Mouse (Mus musculus) lung, embryonic 15.5 days (tissue): Measurements from ENCODE around the gene Dip2b. TPM values are rescaled to one million over a fixed set of nuclear protein-coding genes. Genes with fewer than 3 reads are reported as not detected.

Experiments used
- ATAC-seq: fragments of 200-750 bp; cut with Nextera tagmentation; 2 replicates; pipeline ENCODE4 v1.8.0; 2017; ENCODE audit warnings: moderate number of reproducible peaks, borderline replicate concordance; ENCODE audit not compliant: low FRiP score, low TSS enrichment; ENCODE audit errors: extremely low read depth
- H3K27ac ChIP-seq: fragments of 300-500 bp; sonication (generic); 2 replicates; pipeline ENCODE4 v1.5.1; 2015; ENCODE audit warnings: moderate library complexity, mild to moderate bottlenecking, inconsistent platforms
- H3K27me3 ChIP-seq: fragments of 300-500 bp; sonication (generic); 2 replicates; pipeline ENCODE4 v1.6.1; 2015; ENCODE audit warnings: inconsistent platforms
- H3K36me3 ChIP-seq: fragments of 300-500 bp; sonication (generic); 2 replicates; pipeline ENCODE4 v1.6.1; 2015; ENCODE audit warnings: inconsistent platforms
- H3K4me1 ChIP-seq: fragments of 300-500 bp; sonication (generic); 2 replicates; pipeline ENCODE4 v1.6.1; 2015; ENCODE audit warnings: inconsistent platforms
- H3K4me2 ChIP-seq: fragments of 300-500 bp; sonication (generic); 2 replicates; pipeline ENCODE4 v1.6.1; 2015; ENCODE audit warnings: inconsistent platforms, mild to moderate bottlenecking, moderate library complexity
- H3K4me3 ChIP-seq: fragments of 300-500 bp; sonication (generic); 2 replicates; pipeline ENCODE4 v1.5.1; 2015; ENCODE audit warnings: mild to moderate bottlenecking, inconsistent platforms
- H3K9ac ChIP-seq: fragments of 300-500 bp; sonication (generic); 2 replicates; pipeline ENCODE4 v1.6.1; 2015; ENCODE audit warnings: inconsistent platforms
- H3K9me3 ChIP-seq: fragments of 300-500 bp; sonication (generic); 2 replicates; pipeline ENCODE4 v1.6.1; 2016; ENCODE audit warnings: inconsistent platforms
- WGBS: fragments of 180-500 bp; shearing (Covaris S2); methylation state at CpG from one replicate; pipeline ENCODE4 v1.1.7; 2015; 5-methylcytosine and 5-hydroxymethylcytosine counted together
- polyA plus RNA-seq: library from polyadenylated mRNA; unstranded; fragments of >200 nt; fragmentation: Nextera tagmentation; extraction: Ambion mirVana; gene quantifications from 2 replicates; pipeline ENCODE4 v1.2.1, GENCODE M21; 2015

Gene Dip2b
- polyA plus RNA-seq, 1 experiment from 2014 or later: 10.5 TPM

DNA sequence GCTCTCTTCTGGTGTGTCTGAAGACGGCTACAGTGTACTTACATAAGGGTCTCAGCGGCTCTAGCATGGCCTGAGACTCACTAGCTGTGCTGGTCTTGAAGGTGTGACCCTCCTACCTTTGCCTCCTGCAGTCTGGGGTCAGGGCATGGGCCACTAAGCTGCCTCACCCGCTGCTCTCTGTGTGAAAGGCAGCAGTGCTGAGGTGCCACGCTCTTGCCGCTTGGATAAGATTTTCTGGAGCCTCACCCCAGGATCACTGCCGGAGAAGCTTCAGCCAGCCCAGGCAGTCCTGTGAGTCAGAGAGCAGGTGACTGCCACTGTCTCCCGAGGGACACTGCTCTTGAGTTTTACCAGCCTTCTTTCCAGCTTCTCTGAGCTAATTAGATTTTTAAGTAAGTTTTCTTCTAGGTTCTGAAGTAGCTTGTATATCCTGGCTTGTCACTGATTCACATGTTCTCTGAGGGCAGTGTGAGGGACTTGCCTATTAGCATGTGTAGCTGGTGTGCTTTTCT is 18.0 kb downstream of the Dip2b start:
- no peak for ATAC-seq
- 88% methylated on average over 7 of the region's 7 CpGs for WGBS
- no peak overlapping the region for H3K9ac ChIP-seq

DNA sequence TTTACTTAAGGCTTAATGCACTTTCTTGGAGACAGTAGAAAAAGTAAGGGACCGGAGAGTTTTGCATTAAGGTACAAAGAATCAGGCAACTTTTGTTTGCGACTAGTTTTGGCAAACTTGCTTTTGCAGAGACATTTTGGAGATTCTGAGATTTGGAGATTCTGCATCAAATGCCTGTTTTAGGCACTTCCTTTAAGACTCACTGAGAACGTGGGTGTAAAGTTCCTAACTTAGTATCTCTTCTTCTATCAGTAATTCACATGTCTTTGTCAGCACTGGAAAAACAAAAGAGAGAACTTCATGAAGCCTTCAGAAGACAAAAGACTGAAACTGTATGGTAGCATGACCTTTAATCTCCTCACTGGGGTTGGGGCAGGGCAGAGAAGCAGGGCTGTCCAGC is 19.2 kb downstream of the Dip2b start:
- Histone ChIP-seq H3K27ac (no peak overlapping the region), H3K4me3 (no peak overlapping the region), H3K36me3 (no peaks in the 10 kb centered on the region), H3K4me2 (no peak overlapping the region), H3K9me3 (no peaks in the 10 kb centered on the region), H3K4me1 (peaks cover 6% of the 10 kb centered on the region; the same call in 1 of the 2 replicates), H3K9ac (no peak overlapping the region), H3K27me3 (no peaks in the 10 kb centered on the region)
- WGBS: 85% methylated on average over 3 of the region's 3 CpGs
- ATAC-seq: no peak

More for the DNA sequence above, 18.0 kb downstream of the Dip2b start:
- Histone ChIP-seq H3K27me3 (no peaks in the 10 kb centered on the region), H3K27ac (no peak overlapping the region), H3K9me3 (no peaks in the 10 kb centered on the region), H3K36me3 (no peaks in the 10 kb centered on the region), H3K4me3 (no peak overlapping the region), H3K4me1 (peaks cover 6% of the 10 kb centered on the region; the same call in 1 of the 2 replicates), H3K4me2 (no peak overlapping the region)

DNA sequence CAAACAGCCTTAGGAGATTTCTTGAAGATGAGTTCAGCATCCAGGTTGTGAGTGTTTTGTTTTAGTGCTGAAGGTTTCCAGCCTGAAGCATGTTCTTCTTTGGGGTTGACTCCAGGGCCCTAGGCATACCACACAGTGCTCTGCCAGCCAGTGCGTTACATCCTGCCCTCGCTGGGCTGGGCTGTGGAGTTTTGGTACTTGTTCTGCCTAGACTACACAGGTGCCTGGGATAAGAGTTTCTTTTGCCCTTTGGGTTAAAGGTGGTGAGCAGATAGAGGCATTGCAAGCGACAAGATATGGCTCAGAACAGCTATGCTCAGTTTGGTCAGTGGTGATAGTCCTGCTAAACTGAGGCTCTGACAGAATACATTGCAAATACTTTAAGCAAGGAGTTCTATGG is 19.7 kb downstream of the Dip2b start:
- H3K36me3 ChIP-seq: no peaks in the 10 kb centered on the region
- no peak for ATAC-seq
- no peak overlapping the region for H3K4me2 ChIP-seq
- no peak overlapping the region for H3K4me3 ChIP-seq
- H3K27me3 ChIP-seq: no peaks in the 10 kb centered on the region
- H3K27ac ChIP-seq: no peak overlapping the region
- H3K9me3 ChIP-seq: no peaks in the 10 kb centered on the region
- H3K9ac ChIP-seq: no peak overlapping the region
- 77% methylated on average over 3 of the region's 3 CpGs for WGBS
- peaks cover 6% of the 10 kb centered on the region; the same call in 1 of the 2 replicates for H3K4me1 ChIP-seq

DNA sequence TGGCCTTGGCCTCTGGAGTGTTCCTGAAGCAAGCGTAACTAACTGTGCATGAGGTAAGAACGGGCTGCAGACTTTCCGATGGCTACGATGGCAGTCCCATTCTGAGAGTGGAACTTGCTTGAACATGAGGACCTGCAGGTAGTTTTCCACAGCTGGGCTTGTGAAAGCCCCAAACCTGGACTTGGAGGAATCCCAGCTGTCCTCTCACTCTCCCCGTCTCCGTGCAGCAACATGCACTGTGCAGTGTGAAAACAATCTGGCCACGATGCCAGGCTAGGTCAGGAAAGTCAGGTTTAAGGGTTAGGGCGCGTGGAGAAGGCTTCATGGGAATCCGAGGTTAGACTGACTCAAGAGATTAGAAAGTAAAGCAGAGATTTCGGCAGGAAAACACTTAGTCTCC is 20.4 kb downstream of the Dip2b start:
- no peak overlapping the region for H3K4me2 ChIP-seq
- ATAC-seq: no peak
- no peaks in the 10 kb centered on the region for H3K36me3 ChIP-seq
- no peaks in the 10 kb centered on the region for H3K9me3 ChIP-seq
- 42% methylated on average over 11 of the region's 11 CpGs for WGBS
- no peak overlapping the region for H3K27ac ChIP-seq
- no peak overlapping the region for H3K9ac ChIP-seq
- no peak overlapping the region for H3K4me3 ChIP-seq
- H3K4me1 ChIP-seq: peaks cover 6% of the 10 kb centered on the region; the same call in 1 of the 2 replicates
- H3K27me3 ChIP-seq: no peaks in the 10 kb centered on the region

DNA sequence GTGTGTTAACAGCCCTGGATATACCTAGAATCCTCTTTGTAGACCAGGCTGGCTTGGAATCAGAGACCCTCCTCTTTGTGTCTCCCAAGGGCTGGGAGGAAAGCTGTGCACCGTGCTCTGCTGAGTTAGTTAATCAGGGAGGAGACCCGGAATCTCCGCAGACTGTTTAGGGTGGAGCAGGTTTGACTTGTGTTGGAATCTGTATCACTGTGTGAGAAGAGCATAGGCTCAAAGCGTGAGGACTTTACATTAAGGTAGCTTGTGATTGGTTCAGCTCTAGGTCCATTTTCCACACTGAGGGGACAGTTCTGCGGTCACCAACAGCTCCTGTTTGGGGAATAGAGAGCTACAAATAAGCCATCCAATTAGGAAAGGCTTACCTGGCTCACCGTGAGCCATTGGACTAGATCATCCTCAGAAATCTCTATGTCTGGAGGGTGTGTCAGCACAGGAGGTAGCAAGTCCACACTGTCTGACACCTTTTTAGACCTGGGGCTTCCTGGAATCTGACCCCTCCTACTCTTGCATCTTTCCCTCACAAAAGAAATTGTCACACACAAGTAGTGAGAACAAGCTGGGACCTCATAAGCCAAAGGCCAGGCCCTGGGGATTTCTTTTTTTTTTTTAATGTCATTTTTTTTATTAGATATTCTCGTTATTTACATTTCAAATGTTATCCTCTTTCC is 21.3 kb downstream of the Dip2b start:
- no peaks in the 10 kb centered on the region for H3K36me3 ChIP-seq
- H3K4me3 ChIP-seq: no peak overlapping the region
- peaks cover 6% of the 10 kb centered on the region; the same call in 1 of the 2 replicates for H3K4me1 ChIP-seq
- H3K27me3 ChIP-seq: no peaks in the 10 kb centered on the region
- no peak overlapping the region for H3K4me2 ChIP-seq
- no peak overlapping the region for H3K9ac ChIP-seq
- 67% methylated on average over 7 of the region's 7 CpGs for WGBS
- no peak for ATAC-seq
- H3K27ac ChIP-seq: no peak overlapping the region
- H3K9me3 ChIP-seq: no peaks in the 10 kb centered on the region

DNA sequence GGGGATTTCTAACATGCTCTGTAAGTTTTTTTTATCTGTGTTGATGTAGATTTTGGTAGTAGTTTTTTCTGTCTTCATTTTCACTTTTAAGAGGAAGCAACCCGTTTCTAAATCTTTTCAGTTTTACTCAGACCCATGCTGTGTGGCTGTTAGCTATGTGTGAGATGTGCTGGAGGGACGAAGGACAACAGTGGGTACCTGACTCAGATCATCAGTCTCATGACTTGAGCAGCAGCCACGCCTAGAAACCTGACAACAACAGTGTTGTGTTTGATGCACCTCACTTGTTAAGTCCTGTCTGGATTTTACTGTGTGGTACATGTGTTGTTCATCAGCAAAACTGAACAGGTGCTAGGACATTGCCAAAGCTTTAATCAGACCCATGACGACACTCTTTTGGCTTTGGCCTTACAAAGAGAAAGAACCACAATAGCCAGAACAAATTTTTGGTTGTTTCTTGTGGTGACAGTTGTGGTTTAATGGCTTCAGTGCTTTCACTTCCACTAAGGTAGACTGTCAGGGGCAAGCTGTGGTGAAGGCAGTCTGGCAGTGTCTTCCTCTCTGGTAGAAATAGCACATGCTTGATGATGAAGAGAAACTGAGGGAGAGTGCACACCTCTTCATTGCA is 22.2 kb downstream of the Dip2b start:
- H3K36me3 ChIP-seq: no peaks in the 10 kb centered on the region
- H3K4me1 ChIP-seq: peaks cover 6% of the 10 kb centered on the region; the same call in 1 of the 2 replicates
- no peak overlapping the region for H3K27ac ChIP-seq
- 82% methylated on average over 4 of the region's 4 CpGs for WGBS
- no peak overlapping the region for H3K4me3 ChIP-seq
- H3K9ac ChIP-seq: no peak overlapping the region
- H3K4me2 ChIP-seq: no peak overlapping the region
- no peak for ATAC-seq
- no peaks in the 10 kb centered on the region for H3K27me3 ChIP-seq
- no peaks in the 10 kb centered on the region for H3K9me3 ChIP-seq

DNA sequence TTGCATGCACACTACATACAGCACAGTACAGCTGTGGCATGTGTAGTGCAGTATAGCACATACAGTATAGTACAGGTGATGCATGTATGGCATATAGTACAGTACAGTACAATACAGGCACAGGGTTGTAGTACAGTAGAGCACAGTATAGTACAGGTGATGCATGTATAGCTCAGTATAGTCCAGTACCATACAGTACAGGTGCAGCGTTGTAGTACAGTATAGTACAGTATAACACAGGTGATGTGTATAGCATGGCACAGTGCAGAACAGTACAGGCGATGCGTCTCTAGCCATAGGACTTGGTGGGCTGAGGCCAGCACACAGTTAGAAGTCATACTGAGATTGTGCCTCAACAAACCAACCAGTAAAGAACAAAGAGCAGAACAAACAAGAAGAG is 22.9 kb downstream of the Dip2b start:
- Histone ChIP-seq H3K4me1 (peaks cover 6% of the 10 kb centered on the region; the same call in 1 of the 2 replicates), H3K9me3 (no peaks in the 10 kb centered on the region), H3K4me2 (no peak overlapping the region), H3K4me3 (no peak overlapping the region), H3K27me3 (no peaks in the 10 kb centered on the region), H3K9ac (no peak overlapping the region), H3K36me3 (no peaks in the 10 kb centered on the region), H3K27ac (no peak overlapping the region)
- no peak for ATAC-seq
- WGBS: 92% methylated on average over 3 of the region's 3 CpGs

DNA sequence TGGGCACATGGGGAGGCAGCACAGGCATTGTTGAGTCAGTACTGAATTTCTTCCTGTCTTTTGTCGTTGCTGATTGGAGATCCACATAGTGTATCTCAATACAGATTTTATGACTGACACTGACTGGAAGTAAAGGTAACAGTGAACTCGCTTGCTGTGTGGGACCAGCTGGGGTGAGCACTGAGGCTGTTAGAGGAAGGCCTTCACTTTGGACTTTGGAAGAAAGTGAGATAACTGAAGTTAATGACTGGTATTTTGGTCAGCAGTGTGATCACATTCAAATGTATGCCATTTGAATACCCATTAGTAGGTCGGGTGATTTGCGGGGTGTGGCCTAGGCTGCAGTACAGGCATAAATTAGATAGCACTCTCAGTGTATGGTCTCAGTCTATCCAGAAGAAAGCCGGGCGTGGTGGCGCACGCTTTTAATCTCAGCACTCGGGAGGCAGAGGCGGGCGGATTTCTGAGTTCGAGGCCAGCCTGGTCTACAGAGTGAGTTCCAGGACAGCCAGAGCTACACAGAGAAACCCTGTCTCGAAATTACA is 24.8 kb downstream of the Dip2b start:
- Histone ChIP-seq H3K36me3 (no peaks in the 10 kb centered on the region), H3K4me3 (no peak overlapping the region), H3K9ac (no peak overlapping the region), H3K27me3 (no peaks in the 10 kb centered on the region), H3K4me1 (peaks cover 6% of the 10 kb centered on the region; the same call in 1 of the 2 replicates), H3K4me2 (no peak overlapping the region), H3K27ac (no peak overlapping the region), H3K9me3 (no peaks in the 10 kb centered on the region)
- WGBS: 91% methylated on average over 13 of the region's 13 CpGs
- ATAC-seq: no peak

DNA sequence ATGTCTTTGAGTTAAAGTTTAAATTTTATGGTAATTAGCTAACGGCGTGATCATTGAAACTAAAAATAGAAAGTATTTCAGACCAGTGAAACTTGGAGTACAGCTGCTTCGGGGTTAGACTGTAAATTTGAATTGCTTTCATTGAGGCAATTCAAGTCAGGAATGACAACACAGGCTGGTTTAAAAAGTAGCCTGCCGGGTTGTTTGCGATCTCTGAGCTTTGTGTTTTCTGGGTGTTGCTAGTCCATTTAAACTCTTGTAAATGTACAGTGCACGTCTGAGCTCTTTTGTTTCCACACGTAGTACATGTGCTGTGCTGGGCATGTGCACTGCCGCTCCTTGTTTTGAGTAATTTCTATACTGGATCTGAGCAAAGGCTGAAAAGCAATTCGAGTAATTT is 28.2 kb downstream of the Dip2b start:
- no peak for ATAC-seq
- Histone ChIP-seq H3K4me3 (no peak overlapping the region), H3K36me3 (no peaks in the 10 kb centered on the region), H3K27me3 (no peaks in the 10 kb centered on the region), H3K27ac (peak overlapping the region; percentile 50; the same call in 1 of the 2 replicates), H3K4me1 (peaks cover 5% of the 10 kb centered on the region; the same call in 1 of the 2 replicates), H3K9ac (no peak overlapping the region), H3K9me3 (no peaks in the 10 kb centered on the region), H3K4me2 (no peak overlapping the region)
- whole genome bisulfite sequencing: 58% methylated on average over 9 of the region's 9 CpGs

DNA sequence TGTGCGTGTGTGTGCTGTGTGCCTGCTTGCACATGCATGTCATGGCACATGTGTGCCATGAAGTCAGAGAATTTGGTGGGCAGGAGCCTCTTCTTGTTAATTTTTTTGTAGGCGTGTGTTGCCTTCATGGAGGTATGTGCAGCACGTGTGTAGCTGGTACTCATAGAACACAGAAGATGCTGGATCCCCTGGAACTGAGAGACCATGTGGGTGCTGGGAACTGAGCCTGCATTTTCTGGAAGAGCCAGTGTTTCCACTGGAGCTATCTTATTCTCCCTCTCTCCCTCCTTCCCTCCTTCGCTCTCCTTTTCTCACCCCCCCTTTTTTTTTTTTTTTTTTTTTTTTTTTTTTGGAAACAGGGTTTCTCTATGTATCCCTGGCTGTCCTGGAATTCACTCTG is 30.6 kb downstream of the Dip2b start:
- no peak overlapping the region for H3K4me2 ChIP-seq
- no peak for ATAC-seq
- H3K27me3 ChIP-seq: no peaks in the 10 kb centered on the region
- H3K9ac ChIP-seq: no peak overlapping the region
- no peak overlapping the region for H3K27ac ChIP-seq
- 77% methylated on average over 4 of the region's 4 CpGs for WGBS
- no peaks in the 10 kb centered on the region for H3K36me3 ChIP-seq
- H3K9me3 ChIP-seq: no peaks in the 10 kb centered on the region
- no peak overlapping the region for H3K4me3 ChIP-seq
- H3K4me1 ChIP-seq: peaks cover 16% of the 10 kb centered on the region

DNA sequence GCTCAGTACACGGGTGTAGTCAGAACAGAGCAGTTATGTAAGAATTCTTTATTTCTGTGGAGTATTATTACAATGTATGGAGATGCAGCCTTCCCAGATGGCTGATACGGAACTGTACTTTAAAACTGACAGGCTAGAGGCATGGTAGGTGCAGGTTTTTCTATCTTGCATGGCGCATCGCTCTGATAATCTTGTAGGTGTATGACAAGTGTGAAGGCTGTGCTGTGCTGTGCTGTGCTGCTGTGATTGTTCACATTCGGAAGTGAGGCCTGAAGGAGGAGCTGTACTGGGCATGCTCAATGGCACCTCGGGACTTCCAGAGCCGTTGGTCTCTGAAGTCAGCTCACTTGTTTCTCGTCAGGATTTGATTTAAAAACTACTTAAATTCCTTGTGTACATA is 31.6 kb downstream of the Dip2b start:
- 69% methylated on average over 8 of the region's 8 CpGs for WGBS
- H3K9ac ChIP-seq: no peak overlapping the region

DNA sequence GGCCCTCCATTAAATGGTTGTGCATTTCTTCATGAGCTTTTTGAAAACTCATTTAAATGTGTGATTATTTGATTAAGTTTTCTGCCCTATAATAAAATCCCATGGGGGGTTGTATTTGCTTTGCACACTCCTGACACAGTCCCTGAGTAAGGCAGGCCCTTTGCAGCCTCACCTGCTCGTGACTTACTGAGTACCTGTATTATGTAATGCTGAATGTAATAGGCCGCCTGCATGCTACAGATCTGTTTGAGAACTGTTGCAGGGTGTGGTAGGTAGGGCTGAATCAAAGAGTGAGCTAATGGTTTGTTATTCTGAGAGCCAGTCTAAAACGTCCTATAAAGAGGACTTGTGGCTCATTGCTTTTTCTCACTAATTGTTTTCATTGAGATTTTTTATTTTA is 33.4 kb downstream of the Dip2b start:
- Histone ChIP-seq H3K4me2 (no peak overlapping the region), H3K4me1 (peaks cover 32% of the 10 kb centered on the region), H3K4me3 (no peak overlapping the region), H3K27ac (no peak overlapping the region), H3K9me3 (no peaks in the 10 kb centered on the region), H3K9ac (no peak overlapping the region), H3K27me3 (no peaks in the 10 kb centered on the region), H3K36me3 (no peaks in the 10 kb centered on the region)
- no peak for ATAC-seq
- WGBS: 66% methylated on average over 3 of the region's 3 CpGs

More for the DNA sequence above, 31.6 kb downstream of the Dip2b start:
- Histone ChIP-seq H3K4me2 (no peak overlapping the region), H3K9me3 (no peaks in the 10 kb centered on the region), H3K4me3 (no peak overlapping the region), H3K27me3 (no peaks in the 10 kb centered on the region), H3K4me1 (peaks cover 22% of the 10 kb centered on the region), H3K36me3 (no peaks in the 10 kb centered on the region), H3K27ac (no peak overlapping the region)
- ATAC-seq: no peak
